ENCODE assay signal across 8 mouse cellular contexts in the genomic region with DNA sequence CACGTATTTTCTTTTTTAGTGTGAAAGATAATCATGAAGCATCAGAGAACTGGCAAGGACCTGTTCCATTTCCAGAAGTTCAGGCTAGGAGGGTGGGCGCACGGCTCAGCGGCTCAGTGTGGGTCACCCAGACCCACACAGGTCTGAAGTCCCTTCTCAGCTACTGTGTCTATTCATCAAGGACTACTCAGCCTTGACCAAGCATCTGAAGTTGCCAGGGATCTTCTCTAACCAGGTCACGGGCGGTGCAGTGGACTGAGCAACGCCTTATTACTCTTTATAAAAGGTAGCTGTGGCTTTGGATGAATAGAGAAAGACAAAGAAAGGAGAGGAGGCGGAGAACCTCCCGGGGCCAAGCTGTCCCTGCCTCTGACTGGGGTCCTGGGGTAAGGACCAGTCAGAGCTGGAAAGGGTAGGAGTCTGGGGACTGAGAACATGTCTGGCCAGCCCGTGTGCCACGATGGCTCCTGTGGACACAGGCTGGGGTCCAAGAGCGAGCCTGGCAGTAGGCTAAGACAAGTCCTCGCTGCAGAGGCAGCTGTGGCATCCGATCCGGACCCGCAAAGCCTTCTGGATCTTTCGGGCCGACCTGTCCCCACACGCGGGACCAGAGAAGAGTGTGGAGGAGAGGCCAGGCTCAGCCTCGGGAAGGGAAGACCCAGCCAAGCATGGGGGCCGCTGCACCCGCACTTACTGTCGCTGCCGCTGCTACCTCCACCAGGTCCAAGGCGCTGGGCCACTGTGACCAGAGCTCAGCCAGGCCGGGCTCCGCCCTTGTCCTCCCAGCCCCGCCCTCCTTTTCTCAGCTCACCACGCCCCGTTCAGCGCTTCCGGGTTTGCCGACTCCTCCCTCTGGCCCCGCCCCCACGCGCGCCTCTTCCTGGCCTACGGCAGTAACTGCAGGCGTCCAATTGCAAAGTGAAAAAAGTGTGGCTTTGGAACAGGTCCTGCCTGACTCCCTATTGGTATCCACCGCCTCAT. TPM values are rescaled to one million over a fixed set of nuclear protein-coding genes. Genes with fewer than 3 reads are reported as not detected.
DNase-seq lines count a peak whose midpoint lies in the region; ATAC-seq lines count a peak whose summit lies in the region.

A gene (minus strand): TSS at position 755 of the 981 bp plus-strand sequence.

- peak within 1 kb of the TSS; percentile 87 for H3K27ac ChIP-seq in heart, embryonic 10.5 days
- H3K27ac ChIP-seq in kidney, embryonic 15.5 days = peak within 1 kb of the TSS; percentile 89

- peaks cover 15% of the 10 kb centered on the region for H3K36me3 ChIP-seq in heart, embryonic 10.5 days
- H3K36me3 ChIP-seq in kidney, embryonic 15.5 days = peaks cover 6% of the 10 kb centered on the region

- WGBS in heart, embryonic 10.5 days = 14% methylated on average over 41 of the region's 41 CpGs
- 7% methylated on average over 41 of the region's 41 CpGs for WGBS in kidney, embryonic 15.5 days

- 0 out of 2 replicates have a peak, but pooled peaks cover 2% of the 10 kb centered on the region for H3K9me3 ChIP-seq in heart, embryonic 10.5 days
- H3K9me3 ChIP-seq in kidney, embryonic 15.5 days (replicated peaks) = no peaks in the 10 kb centered on the region

- peaks cover 22% of the 10 kb centered on the region for H3K4me1 ChIP-seq in heart, embryonic 10.5 days
- H3K4me1 ChIP-seq in kidney, embryonic 15.5 days = peaks cover 27% of the 10 kb centered on the region

- peak; percentile 98 for ATAC-seq in erythroblast, adult 5-6 weeks (replicated peaks; ENCODE audit: low FRiP score, poor library complexity, severe bottlenecking)
- ATAC-seq in kidney, embryonic 15.5 days (replicated peaks; ENCODE audit: low FRiP score) = peak; percentile 91
- ATAC-seq in monocyte, adult 5-6 weeks (replicated peaks; ENCODE audit: insufficient number of reproducible peaks, low FRiP score, low TSS enrichment, poor library complexity, severe bottlenecking) = peak; percentile 93

- DNase-seq in B cell, adult 2 months = peak; percentile 99
- DNase-seq in brain, adult 2 months (ENCODE audit: low read depth, low spot score) = peak; percentile 95
- DNase-seq in heart, embryonic 10.5 days (ENCODE audit: low spot score) = peak; percentile 98
- peak; percentile 97 for DNase-seq in liver
- DNase-seq in spleen, postnatal 4 days (ENCODE audit: low spot score in 2 of 2) = peak; percentile 98 to 99

- H3K4me2 ChIP-seq in kidney, embryonic 15.5 days = peak within 1 kb of the TSS; percentile 72

- peak within 1 kb of the TSS; percentile 67 for H3K4me3 ChIP-seq in heart, embryonic 10.5 days
- H3K4me3 ChIP-seq in kidney, embryonic 15.5 days (replicated peaks) = peak within 1 kb of the TSS; percentile 64

- no peaks in the 10 kb centered on the region for H3K27me3 ChIP-seq in heart, embryonic 10.5 days (ENCODE audit: insufficient read depth, poor library complexity, severe bottlenecking)
- H3K27me3 ChIP-seq in kidney, embryonic 15.5 days = no peaks in the 10 kb centered on the region

- H3K9ac ChIP-seq in kidney, embryonic 15.5 days = peak within 1 kb of the TSS; percentile 65

RNA-seq across cellular contexts. Expression of the gene that starts here (rescaled TPM):
- total RNA-seq in erythroblast, adult 5-6 weeks (2015; ENCODE audit: low replicate concordance) = 7.3 TPM in 2 replicates
- 1.5 and 4.1 TPM in 2 replicates for total RNA-seq in erythroblast, adult 5-6 weeks (2017; ENCODE audit: low replicate concordance)
- 5.7 and 6.3 TPM in 2 replicates for polyA plus RNA-seq in heart, embryonic 10.5 days (2016; fragmentation: Nextera tagmentation; extraction: Ambion mirVana)
- polyA plus RNA-seq in kidney, embryonic 15.5 days (2015; fragmentation: Nextera tagmentation; extraction: Ambion mirVana) = 13.4 and 15.5 TPM in 2 replicates
- total RNA-seq in monocyte, adult 5-6 weeks (2017) = 5.0 to 8.1 TPM (median 5.5 TPM) in 3 replicates

Comparison
In these comparisons a context has a peak if more than half of its experiments do, and no peak if none do; other contexts are left out.
1. Peak in every context shown above with its lines: DNase-seq, ATAC-seq, H3K4me3 ChIP-seq and H3K27ac ChIP-seq.